Comparison of ENCODE assay signal across 13 mouse cellular contexts in genomic region chr4:135935502-135935901, GRCm38 (mm10). TPM values are rescaled to one million over a fixed set of nuclear protein-coding genes. Genes with fewer than 3 reads are reported as not detected.
DNase-seq lines count a peak whose midpoint lies in the region; ATAC-seq and TF ChIP-seq lines count a peak whose summit lies in the region.
"Had no signal": no experiment of that assay in that cellular context is flagged by ENCODE, and none has a peak within 500 bp of the region (broad histone marks: within the 10 kb centered on the region; RNA-seq: fewer than 3 reads in every experiment).

No protein-coding gene starts in this region.

- peaks cover 6% of the 10 kb centered on the region; the same call in 1 of the 2 replicates for H3K36me3 ChIP-seq in lung, postnatal 0 days (ENCODE audit: insufficient read depth, low read length)
- H3K36me3 ChIP-seq in heart, embryonic 11.5 days (ENCODE audit: control insufficient read depth, insufficient read depth, low read length), result 0 out of 2 replicates have a peak, but pooled peaks cover 6% of the 10 kb centered on the region
- H3K36me3 ChIP-seq in liver, embryonic 14.5 days (replicated peaks; ENCODE audit: control insufficient read depth, insufficient read depth, low read depth), result peaks cover 8% of the 10 kb centered on the region

- H3K9ac ChIP-seq in lung, postnatal 0 days (replicated peaks; ENCODE audit: low read depth), result no peak overlapping the region
- no peak overlapping the region for H3K9ac ChIP-seq in heart, embryonic 11.5 days (ENCODE audit: low read depth, low read length)
- H3K9ac ChIP-seq in liver, embryonic 14.5 days (replicated peaks), result no peak overlapping the region

- H3K4me2 ChIP-seq in lung, postnatal 0 days (replicated peaks; ENCODE audit: low read depth, low read length), result no peak overlapping the region
- H3K4me2 ChIP-seq in heart, embryonic 11.5 days, result no peak overlapping the region
- peak overlapping the region; percentile 28 for H3K4me2 ChIP-seq in liver, embryonic 14.5 days (ENCODE audit: low read depth)

- peak; percentile 21 for DNase-seq in lung, postnatal 0 days (ENCODE audit: low spot score)
- no peak for DNase-seq in lung, postnatal 25 days (ENCODE audit: low spot score)
- DNase-seq in liver, embryonic 14.5 days (ENCODE audit: low read depth in 3 of 3, low spot score in 3 of 3), result no peak
- no peak for DNase-seq in cerebellum, adult 18-20 months
- no peak for DNase-seq in kidney, adult 9 months
- DNase-seq: adrenal gland, postnatal 14 days; cerebellum, adult 9-10 months; kidney, adult 2 months; thymus, postnatal 14 days had no signal

- no peaks in the 10 kb centered on the region for H3K27me3 ChIP-seq in lung, postnatal 0 days (replicated peaks; ENCODE audit: insufficient read depth, low read length)
- no peaks in the 10 kb centered on the region for H3K27me3 ChIP-seq in heart, embryonic 11.5 days (ENCODE audit: control insufficient read depth, insufficient read depth, low read length)
- H3K27me3 ChIP-seq in liver, embryonic 14.5 days (ENCODE audit: control insufficient read depth, insufficient read depth, low read length), result no peaks in the 10 kb centered on the region

- peak; percentile 43; the same call in 1 of the 2 replicates for ATAC-seq in lung, postnatal 0 days
- peak; percentile 72 for ATAC-seq in erythroid progenitor cell, adult 5-6 weeks (replicated peaks; ENCODE audit: low FRiP score, poor library complexity, severe bottlenecking)
- no peak for ATAC-seq in heart, embryonic 11.5 days (replicated peaks; ENCODE audit: insufficient number of reproducible peaks, low FRiP score, low TSS enrichment)
- ATAC-seq in liver, embryonic 14.5 days (ENCODE audit: insufficient read depth), result no peak
- ATAC-seq in cerebellum, adult (ENCODE audit: insufficient number of reproducible peaks, low FRiP score, low TSS enrichment), result no peak
- ATAC-seq: CD4-positive, CD25-positive, alpha-beta regulatory T cell, adult 4 months had no signal

- TF ChIP-seq EP300 in lung, postnatal 0 days (IDR thresholded peaks at IDR 0.05), result no peak
- TF ChIP-seq EP300 in liver, embryonic 14.5 days (IDR thresholded peaks at IDR 0.05; ENCODE audit: low read depth), result no peak

- no peak overlapping the region for H3K27ac ChIP-seq in lung, postnatal 0 days (ENCODE audit: low read length)
- H3K27ac ChIP-seq in heart, embryonic 11.5 days (ENCODE audit: low read depth, low read length), result peak overlapping the region; percentile 46; the same call in 1 of the 2 replicates
- no peak overlapping the region; the same call in 1 of the 2 replicates for H3K27ac ChIP-seq in liver, embryonic 14.5 days

- H3K4me1 ChIP-seq in lung, postnatal 0 days (ENCODE audit: insufficient read depth, low read depth, low read length), result no peaks in the 10 kb centered on the region
- H3K4me1 ChIP-seq in heart, embryonic 11.5 days (ENCODE audit: control insufficient read depth, insufficient read depth, low read length), result peaks cover 4% of the 10 kb centered on the region; the same call in 1 of the 2 replicates
- H3K4me1 ChIP-seq in liver, embryonic 14.5 days (replicated peaks; ENCODE audit: control insufficient read depth in 2 of 2, insufficient read depth in 2 of 2, low read length in 1 of 2), result peaks cover 11 to 36% of the 10 kb centered on the region in 2 experiments; a peak in 3 of 4 replicates

- H3K9me3 ChIP-seq in lung, postnatal 0 days (ENCODE audit: low read length), result no peaks in the 10 kb centered on the region
- H3K9me3 ChIP-seq in heart, embryonic 11.5 days (replicated peaks; ENCODE audit: control insufficient read depth, low read length), result no peaks in the 10 kb centered on the region
- H3K9me3 ChIP-seq in liver, embryonic 14.5 days (ENCODE audit: control insufficient read depth, low read length), result no peaks in the 10 kb centered on the region

- no peak overlapping the region for H3K4me3 ChIP-seq in lung, postnatal 0 days (ENCODE audit: low read depth, low read length)
- H3K4me3 ChIP-seq in heart, embryonic 11.5 days (ENCODE audit: low read depth, low read length), result no peak overlapping the region
- H3K4me3 ChIP-seq in liver, embryonic 14.5 days (ENCODE audit: insufficient read depth in 1 of 2, low read depth in 2 of 2, low read length in 2 of 2), result no peak overlapping the region

- WGBS in lung, postnatal 0 days, result 54% methylated on average over 5 of the region's 5 CpGs
- WGBS in heart, embryonic 11.5 days (ENCODE audit: insufficient replicate concordance), result 59% methylated on average over 5 of the region's 5 CpGs
- 31% methylated on average over 5 of the region's 5 CpGs for WGBS in liver, embryonic 14.5 days (ENCODE audit: insufficient replicate concordance)

- no peak for TF ChIP-seq CTCF in lung, postnatal 0 days (IDR thresholded peaks at IDR 0.05)
- TF ChIP-seq CTCF in liver, embryonic 14.5 days (IDR thresholded peaks at IDR 0.05; ENCODE audit: low read depth), result no peak

RNA-seq across cellular contexts. Expression of gene Hmgcl, which starts 10.7 kb away (rescaled TPM):
- 63.6 and 67.7 TPM in 2 replicates for polyA plus RNA-seq in lung, postnatal 0 days (2015; fragmentation: Nextera tagmentation; extraction: Ambion mirVana)
- total RNA-seq in erythroid progenitor cell, adult 5-6 weeks (2015; ENCODE audit: low replicate concordance), result 24.3 and 25.2 TPM in 2 replicates
- total RNA-seq in erythroid progenitor cell, adult 5-6 weeks (2017; ENCODE audit: low replicate concordance), result 19.6 and 30.0 TPM in 2 replicates
- polyA plus RNA-seq in heart, embryonic 11.5 days (2014; fragmentation: Nextera tagmentation; extraction: Ambion mirVana), result 75.9 and 84.0 TPM in 2 replicates
- 28.9 and 43.4 TPM in 2 replicates for polyA plus RNA-seq in liver, embryonic 14.5 days (2012; rRNA removed)
- polyA plus RNA-seq in liver, embryonic 14.5 days (2014; fragmentation: Nextera tagmentation; extraction: Ambion mirVana), result 71.9 and 76.5 TPM in 2 replicates

RNA-seq across cellular contexts. Expression of gene Fuca1, which starts 15.0 kb away (rescaled TPM):
- polyA plus RNA-seq in lung, postnatal 0 days (2015; fragmentation: Nextera tagmentation; extraction: Ambion mirVana), result 107 and 131 TPM in 2 replicates
- 23.1 and 45.3 TPM in 2 replicates for total RNA-seq in erythroid progenitor cell, adult 5-6 weeks (2015; ENCODE audit: low replicate concordance)
- 38.9 and 50.2 TPM in 2 replicates for total RNA-seq in erythroid progenitor cell, adult 5-6 weeks (2017; ENCODE audit: low replicate concordance)
- polyA plus RNA-seq in heart, embryonic 11.5 days (2014; fragmentation: Nextera tagmentation; extraction: Ambion mirVana), result 42.4 and 46.5 TPM in 2 replicates
- 8.8 and 12.0 TPM in 2 replicates for polyA plus RNA-seq in liver, embryonic 14.5 days (2012; rRNA removed)
- polyA plus RNA-seq in liver, embryonic 14.5 days (2014; fragmentation: Nextera tagmentation; extraction: Ambion mirVana), result 19.0 and 23.6 TPM in 2 replicates

RNA-seq across cellular contexts. Expression of gene Gale, which starts 28.0 kb away (rescaled TPM):
- polyA plus RNA-seq in lung, postnatal 0 days (2015; fragmentation: Nextera tagmentation; extraction: Ambion mirVana), result 37.0 and 40.5 TPM in 2 replicates
- 1.4 and 6.3 TPM in 2 replicates for total RNA-seq in erythroid progenitor cell, adult 5-6 weeks (2015; ENCODE audit: low replicate concordance)
- total RNA-seq in erythroid progenitor cell, adult 5-6 weeks (2017; ENCODE audit: low replicate concordance), result 3.6 and 12.2 TPM in 2 replicates
- polyA plus RNA-seq in heart, embryonic 11.5 days (2014; fragmentation: Nextera tagmentation; extraction: Ambion mirVana), result 30.2 and 31.8 TPM in 2 replicates
- polyA plus RNA-seq in liver, embryonic 14.5 days (2012; rRNA removed), result 20.5 and 22.8 TPM in 2 replicates
- polyA plus RNA-seq in liver, embryonic 14.5 days (2014; fragmentation: Nextera tagmentation; extraction: Ambion mirVana), result 32.6 and 38.0 TPM in 2 replicates

RNA-seq across cellular contexts. Expression of gene Lypla2, which starts 36.9 kb away (rescaled TPM):
- polyA plus RNA-seq in lung, postnatal 0 days (2015; fragmentation: Nextera tagmentation; extraction: Ambion mirVana), result 103 and 115 TPM in 2 replicates
- 16.3 and 18.7 TPM in 2 replicates for total RNA-seq in erythroid progenitor cell, adult 5-6 weeks (2015; ENCODE audit: low replicate concordance)
- total RNA-seq in erythroid progenitor cell, adult 5-6 weeks (2017; ENCODE audit: low replicate concordance), result 6.3 and 12.9 TPM in 2 replicates
- 68.6 and 71.5 TPM in 2 replicates for polyA plus RNA-seq in heart, embryonic 11.5 days (2014; fragmentation: Nextera tagmentation; extraction: Ambion mirVana)
- polyA plus RNA-seq in liver, embryonic 14.5 days (2012; rRNA removed), result 26.5 and 29.2 TPM in 2 replicates
- 30.6 and 36.8 TPM in 2 replicates for polyA plus RNA-seq in liver, embryonic 14.5 days (2014; fragmentation: Nextera tagmentation; extraction: Ambion mirVana)

RNA-seq across cellular contexts. Expression of gene Cnr2, which starts 40.3 kb away (rescaled TPM):
- polyA plus RNA-seq in lung, postnatal 0 days (2015; fragmentation: Nextera tagmentation; extraction: Ambion mirVana), result 1.9 and 2.2 TPM in 2 replicates
- 4.3 and 5.0 TPM in 2 replicates for total RNA-seq in erythroid progenitor cell, adult 5-6 weeks (2015; ENCODE audit: low replicate concordance)
- 1.7 and 3.4 TPM in 2 replicates for total RNA-seq in erythroid progenitor cell, adult 5-6 weeks (2017; ENCODE audit: low replicate concordance)
- polyA plus RNA-seq in heart, embryonic 11.5 days (2014; fragmentation: Nextera tagmentation; extraction: Ambion mirVana), result 0.25 and 0.73 TPM in 2 replicates
- 1.6 and 2.1 TPM in 2 replicates for polyA plus RNA-seq in liver, embryonic 14.5 days (2012; rRNA removed)
- polyA plus RNA-seq in liver, embryonic 14.5 days (2014; fragmentation: Nextera tagmentation; extraction: Ambion mirVana), result 2.3 and 2.5 TPM in 2 replicates

Comparison
In these comparisons a context has a peak if more than half of its experiments do, and no peak if none do; other contexts are left out.
1. ATAC-seq: peak in lung, postnatal 0 days (single experiment) and erythroid progenitor cell, adult 5-6 weeks (single experiment); none in heart, embryonic 11.5 days (single experiment), liver, embryonic 14.5 days (single experiment) and cerebellum, adult (single experiment).